Mouse (Mus musculus): ENCODE measurements around the gene Lix1l.

The Lix1l gene

DNA sequence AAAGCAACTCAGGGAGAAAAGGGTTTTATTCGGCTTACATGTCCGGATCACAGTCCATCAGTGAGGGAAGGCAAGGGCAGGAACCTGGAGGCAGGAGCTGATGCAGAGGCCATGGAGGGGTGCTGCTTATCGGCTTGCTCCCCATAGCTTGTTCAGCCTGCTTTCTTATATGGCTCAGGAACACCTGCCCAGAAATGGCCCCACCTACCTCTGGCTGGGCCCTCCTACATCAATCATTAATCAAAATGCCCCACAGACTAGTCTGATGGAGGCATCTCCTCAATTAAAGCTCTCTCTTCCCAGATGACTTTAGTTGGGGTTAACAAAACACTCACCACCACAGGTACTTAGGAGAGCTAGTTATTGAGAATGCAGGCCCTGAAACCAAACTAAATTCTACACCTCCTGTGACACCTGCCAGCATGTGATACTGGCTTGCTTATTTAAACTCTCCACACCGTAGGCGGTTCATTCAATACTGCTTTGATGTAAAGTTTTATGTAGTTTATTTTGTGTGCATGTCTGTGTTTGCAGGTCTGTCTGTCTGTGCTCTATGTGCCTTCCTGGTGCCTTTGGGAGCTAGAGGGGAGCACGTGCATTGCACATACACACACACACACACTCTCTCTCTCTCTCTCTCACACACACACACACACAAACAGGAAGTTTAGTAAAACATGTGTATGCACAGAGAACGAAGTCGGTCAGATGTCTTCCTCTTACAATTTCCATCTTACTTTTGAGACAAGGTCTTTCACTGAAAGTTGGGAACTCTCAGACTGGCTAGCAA lies 34.1 kb upstream of the Lix1l start:
- DNase-seq = peak in 1 of 2 experiments; percentile 72

DNA sequence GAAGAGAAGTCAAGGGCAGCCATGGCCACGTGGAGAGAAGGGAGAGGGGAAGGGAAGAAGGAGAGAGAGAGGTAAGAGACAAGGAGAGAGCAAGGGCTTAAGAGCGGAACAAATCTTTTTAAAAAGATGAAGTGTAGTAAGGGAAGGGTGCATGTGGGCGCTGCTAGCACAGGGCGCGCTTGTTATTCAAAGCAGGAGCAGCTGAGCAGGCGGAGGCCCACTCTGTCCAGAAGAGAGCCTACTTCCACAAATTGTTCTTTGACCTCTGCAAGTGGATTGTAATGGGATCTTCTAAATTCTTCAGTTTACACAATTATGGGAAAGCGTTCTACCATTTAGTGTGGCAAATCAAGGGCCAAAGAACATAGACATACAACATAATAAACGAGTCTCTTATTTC lies 32.3 kb upstream of the Lix1l start:
- DNase-seq = no peak

DNA sequence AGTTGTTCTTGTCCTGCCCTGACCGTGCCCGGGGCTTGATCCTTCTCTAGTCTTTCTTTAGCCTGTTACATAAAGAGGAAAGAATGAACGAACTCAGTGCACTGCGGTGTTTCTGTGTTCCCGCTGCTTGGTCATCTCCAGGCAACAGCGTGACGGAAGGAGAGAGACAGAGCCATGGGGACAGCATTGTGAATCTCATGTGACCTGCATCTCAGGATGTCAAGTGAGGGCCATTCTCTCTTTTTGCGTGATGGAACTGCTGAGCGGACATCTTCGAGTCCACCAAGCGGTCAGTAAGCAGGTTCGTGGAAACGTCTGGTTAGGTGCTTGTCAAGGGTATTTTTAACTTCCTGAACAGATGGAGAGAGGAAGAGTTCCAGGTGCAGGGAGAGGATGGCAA lies 31.4 kb upstream of the Lix1l start:
- no peak for DNase-seq

DNA sequence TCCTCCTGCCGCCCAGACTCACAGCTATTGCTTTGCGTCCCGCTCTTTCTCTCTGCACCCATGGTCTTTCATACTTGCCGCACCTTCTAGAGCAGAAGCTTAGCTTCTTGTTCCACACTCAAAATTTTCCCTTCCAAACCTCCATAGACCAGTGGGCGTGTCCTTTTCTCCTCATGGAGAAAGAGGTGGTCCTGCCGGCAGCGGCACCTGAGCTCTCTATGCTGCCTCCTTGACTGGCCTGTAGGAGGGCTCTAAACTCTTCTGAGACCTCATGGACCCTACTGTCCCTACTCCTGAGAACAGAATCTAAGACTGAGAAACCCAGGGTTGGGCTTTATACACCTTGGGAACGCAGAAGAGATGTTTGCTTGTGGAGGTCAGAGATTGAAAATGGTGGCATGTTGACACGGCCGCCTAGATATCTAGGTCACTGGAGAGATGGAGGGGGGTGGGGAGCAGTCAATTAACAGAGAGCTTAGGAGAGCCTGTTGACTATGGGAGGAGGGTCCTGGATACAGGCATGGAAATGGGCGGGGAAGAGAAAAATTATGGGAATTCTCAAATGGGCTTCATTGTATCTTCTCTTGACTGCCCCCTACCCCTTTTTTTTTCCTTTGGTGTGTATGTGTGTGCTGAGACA lies 30.9 kb upstream of the Lix1l start:
- DNase-seq = no peak

DNA sequence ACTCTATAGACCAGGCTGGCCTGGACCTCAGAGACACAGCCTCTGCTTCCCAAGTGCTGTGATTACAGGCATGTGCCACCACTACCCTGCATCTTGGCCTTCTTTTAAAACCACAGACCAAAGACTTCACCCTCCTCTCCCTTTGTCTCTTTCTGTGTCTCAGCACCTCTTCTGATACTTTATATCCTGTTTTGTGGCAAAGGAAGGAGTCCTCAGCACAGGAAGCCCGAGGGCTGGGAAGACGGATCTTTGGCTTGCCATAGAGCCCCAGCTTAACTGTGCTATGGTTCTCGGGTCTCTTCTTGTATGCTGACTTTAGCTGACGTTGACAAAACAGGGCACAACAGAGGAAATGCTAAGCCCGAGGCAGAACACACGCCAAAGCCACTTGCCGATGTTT lies 30.3 kb upstream of the Lix1l start:
- DNase-seq = no peak

DNA sequence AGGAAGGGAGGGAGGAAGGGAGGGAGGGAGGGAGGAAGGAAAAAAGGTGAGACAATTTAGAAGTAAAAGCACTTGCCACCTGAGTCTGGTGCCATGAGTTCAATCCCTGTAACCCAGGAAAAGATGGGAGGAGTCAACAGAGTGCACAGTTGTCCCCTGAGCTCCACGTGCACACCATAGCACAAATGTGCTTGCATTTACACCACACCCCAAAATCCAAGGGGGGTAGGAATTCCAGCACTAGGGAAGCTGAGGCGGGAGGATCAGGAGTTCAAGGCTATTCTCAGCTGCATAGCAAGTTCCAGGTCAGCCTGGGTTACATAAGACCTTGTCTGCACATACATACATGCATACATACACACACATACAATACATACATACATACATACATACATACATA lies 29.6 kb upstream of the Lix1l start:
- DNase-seq = no peak

DNA sequence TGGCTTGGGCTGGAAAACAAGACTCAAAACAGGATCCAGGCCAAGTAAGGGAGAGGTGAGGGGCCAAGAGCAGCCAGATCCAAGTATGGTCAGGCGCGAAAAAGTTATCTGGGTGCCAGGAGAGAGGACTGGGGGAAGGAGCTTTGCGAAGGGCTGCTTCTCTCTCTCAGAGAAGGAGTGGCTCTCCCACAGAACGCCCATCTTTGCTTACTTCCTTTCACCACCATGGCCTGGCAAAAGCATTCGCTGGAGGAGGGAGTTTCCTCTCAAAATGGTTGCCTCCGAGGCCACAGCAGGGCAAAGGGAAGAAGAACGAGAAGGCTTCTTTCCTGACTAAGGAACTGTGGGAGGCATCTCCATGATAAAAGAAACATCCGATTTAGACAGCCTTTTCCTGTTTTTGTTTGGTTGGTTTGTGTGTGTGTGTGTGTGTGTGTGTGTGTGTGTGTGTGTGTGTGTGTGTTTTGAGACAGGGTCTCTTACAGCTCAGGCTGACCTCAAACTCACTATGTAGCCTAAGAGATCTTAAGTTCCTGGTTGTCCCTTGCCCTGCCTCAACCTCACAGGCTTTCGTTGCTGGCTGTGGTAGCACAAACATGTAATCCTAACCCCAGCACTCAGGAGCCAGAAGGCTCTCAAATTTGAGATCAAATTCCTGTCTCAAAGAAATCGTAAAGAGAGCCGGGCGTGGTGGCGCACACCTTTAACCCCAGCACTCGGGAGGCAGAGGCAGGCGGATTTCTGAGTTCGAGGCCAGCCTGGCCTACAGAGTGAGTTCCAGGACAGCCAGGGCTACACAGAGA lies 28.9 kb upstream of the Lix1l start:
- peak in 1 of 2 experiments; percentile 78 for DNase-seq

DNA sequence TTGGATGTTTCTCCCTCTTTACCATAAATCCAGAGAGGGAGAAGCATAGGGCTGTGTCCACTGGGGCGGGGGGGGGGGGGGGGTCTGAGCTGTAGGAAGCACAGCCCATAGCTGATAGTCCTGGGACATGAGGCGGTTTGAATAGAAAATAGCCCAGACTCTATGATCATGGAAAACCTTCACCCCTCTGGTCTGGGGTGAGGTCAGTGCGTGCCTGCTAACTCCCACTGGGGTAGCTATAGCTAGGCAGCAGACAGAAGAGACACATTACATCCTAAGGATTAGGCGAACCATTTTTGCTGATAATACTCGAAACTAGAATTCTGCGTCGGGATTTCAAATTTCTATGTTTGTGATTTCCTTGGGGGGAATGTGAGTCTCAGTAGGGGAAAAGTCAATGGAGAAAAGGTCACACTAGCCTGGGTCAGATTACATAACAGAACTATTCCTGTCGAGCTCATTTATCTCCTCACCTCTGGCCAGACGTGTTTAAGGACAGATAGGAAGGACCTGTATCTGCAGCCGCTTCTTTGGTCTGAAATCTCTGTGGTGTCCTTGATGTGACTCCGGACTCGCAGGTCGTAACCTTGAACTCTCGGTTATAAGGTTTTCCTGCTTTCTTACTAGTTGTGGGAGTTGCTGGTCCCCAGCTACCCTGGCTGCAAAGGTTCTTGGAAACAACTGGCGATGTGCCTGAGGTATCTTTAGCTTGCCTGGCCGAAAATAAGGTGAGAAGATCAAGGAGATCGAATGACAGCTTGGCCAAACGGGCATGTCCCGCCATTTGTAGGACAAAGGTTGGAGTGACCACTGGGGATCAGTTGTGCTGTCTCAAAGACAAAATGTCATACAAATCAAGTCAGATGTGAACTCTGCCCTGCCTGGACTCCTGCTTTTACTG lies 27.1 kb upstream of the Lix1l start:
- no peak for DNase-seq

DNA sequence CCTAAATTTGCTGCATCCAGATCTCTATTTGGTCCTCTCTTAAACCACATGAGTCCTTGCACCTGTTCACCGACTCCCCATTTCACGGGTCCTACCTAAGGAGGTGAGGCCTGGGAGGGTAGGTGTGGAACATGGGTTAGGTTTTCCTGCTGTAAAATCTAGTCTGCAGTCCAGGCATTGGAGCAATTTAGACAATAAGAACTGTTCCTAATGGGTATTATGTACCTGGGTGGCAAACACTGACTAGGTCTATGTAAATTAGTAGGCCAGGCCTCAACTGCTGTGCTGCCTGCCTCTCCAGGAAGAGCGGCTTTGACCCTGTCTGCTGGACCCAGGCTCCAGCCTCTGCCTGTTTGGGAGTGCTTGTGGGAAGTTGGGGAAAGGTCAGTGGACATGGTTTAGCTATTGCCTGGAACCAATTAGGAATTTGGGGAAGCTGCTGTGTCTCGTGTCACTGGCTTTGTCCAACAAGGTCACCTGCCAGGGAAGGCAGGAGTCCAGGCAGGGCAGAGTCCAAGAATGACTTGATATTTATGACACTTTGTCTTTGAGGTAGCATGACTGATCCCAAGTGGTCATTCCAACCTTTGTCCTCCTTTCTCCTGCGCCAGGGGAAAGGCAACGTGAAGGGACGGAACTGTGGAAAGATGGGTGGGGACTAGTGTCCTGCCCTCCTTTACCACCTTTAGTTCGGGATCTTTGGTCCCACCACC lies 25.5 kb upstream of the Lix1l start:
- DNase-seq = peak; percentile 87 to 91

DNA sequence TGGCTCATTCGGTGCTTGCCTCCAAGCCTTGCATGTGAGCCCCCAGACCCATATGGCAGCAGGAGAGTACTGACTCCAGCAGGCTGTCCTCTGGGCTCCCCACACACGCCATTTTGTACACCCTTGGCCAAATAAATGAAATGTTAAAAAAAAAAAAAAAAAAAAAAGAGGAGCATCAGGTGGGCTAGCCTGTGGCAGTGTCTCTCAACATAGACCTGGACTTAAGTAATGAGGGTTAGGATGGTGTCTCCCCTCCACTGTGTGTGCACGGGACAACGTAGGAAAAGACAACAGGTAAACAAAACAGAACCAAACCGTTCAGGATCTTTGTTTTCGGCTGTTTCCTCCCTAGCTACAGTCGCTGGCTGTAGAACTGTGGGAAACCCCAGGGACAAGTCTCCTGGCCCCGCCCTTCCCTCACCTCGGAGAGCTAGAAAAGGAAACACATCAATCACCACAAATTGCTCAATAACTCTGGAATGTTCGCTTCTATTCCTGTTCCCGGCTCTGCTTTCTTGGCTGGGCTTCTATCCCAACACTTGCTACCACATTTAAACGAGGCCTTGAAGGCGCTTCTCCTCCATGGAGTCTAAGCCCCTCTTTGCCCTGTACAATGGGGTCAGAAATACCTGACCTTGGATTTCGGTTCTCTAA lies 24.8 kb upstream of the Lix1l start:
- peak; percentile 88 to 89 for DNase-seq

DNA sequence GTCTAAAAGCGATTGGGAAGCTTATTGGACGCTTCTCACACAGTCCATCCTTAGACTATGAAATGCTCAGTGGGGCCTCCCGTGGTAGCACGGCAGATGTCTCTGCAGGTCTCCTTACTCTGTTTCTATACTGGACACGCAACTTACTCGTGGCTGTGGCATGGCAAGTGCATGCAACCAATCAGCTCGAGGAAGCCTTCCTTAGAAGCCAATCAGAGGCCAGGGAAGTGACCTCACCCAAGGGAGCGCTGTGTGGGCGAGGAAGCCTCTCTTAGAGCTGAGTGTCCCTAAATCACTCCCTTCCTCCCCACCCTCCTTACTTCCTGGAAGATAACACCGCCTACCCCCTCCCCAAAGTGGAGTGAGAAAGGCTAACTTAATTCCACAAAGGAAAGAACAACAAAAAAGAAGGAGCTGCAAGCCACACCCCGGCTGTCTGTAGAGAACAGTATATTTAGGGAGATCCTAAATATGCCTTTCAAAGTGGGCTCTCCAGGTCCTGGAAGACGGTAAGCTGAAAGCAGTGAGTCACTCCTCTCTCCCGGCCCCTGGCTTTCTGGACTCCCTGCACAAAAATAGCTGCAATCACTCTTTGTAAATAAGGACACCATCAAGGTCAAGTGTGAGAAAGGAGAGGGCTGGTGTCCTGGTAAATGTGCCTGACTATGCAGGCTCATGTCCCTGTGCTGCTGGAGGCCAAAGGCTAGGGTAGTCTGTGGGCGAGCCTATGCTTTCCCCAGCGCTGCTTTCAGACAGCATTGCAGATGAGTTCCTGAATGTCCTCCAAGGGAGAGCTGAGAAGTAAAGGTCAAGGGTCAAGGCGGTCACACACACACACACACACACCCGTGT lies 24.0 kb upstream of the Lix1l start, which contains the start of gene Gm16253:
Gm16253 (plus strand) TSS at position 295 of the 852 bp plus-strand sequence.
- peak; percentile 89 to 94 for DNase-seq

DNA sequence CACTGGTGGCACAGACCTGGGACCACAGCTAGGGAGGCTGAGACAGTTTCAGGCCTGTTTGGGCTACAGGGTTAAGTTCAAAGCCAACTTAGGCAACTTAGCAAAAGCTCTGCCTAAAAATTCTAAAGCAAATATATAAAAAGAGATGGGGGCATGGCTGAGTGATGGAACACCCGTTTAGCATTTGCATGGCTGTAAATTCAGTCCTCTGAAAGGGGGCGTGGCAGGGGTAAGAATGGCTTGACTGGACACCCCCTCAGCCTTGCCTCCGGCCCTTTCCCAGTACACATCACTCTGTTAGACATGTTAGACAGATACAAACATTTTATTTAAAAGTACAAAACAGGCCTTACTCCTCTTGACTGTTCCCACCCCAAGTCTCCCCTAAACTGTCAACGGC lies 23.4 kb upstream of the Lix1l start:
- DNase-seq = no peak

DNA sequence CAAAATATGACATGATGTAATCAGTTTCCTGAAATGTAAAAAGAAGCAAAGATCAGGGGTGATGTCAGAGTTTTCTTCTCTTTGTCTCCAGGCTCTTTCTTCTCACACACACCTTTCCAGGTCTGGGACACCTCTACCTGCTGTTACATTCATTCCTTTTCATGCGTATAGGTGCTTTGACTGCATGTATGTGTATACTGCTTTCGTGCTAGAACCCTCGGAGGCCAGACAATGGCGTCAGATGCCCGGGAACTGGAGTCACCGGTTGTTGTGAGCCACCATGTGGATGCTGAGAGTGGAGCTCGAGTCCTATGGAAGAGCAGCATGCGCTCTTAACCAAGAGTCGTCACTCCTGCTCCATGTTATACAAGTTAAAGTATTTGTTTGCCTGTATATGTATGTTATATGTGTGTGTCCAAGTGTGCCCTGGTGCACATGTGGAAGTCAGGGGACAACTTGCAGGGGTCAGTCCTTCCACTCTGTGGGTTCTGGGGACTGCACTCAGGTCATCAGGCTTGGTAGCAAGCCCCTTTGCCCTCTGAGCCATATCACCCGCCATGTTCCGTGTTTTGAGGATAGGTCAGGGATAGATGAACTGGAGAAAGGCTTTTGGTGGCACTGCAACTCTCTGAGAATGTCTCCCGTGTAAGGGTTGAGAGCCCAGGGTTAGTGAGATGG lies 22.2 kb upstream of the Lix1l start:
- DNase-seq = no peak

DNA sequence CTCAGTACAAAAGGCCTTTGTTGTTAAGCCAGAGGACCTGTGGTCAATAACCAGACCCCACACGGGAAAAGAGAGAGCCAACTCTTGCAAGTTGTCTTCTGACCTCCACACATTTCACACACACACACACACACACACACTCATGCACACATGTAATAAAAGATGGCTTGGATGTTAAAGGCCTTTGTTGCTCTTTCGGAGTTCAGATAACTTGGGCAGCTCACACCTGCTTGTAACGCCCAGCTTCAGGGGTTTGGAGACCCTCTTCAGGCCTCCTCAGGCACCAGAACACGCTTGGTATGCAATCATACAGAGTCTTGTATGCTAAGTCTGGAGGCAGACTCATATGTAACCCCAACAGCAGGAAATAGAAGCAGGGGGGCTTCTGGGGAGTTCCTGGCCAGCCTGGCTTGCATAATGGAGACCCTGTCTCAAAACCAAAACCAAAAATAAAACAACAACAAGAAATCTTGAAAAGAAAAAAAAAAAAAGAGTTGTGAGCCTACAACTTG lies 21.7 kb upstream of the Lix1l start:
- DNase-seq = no peak

DNA sequence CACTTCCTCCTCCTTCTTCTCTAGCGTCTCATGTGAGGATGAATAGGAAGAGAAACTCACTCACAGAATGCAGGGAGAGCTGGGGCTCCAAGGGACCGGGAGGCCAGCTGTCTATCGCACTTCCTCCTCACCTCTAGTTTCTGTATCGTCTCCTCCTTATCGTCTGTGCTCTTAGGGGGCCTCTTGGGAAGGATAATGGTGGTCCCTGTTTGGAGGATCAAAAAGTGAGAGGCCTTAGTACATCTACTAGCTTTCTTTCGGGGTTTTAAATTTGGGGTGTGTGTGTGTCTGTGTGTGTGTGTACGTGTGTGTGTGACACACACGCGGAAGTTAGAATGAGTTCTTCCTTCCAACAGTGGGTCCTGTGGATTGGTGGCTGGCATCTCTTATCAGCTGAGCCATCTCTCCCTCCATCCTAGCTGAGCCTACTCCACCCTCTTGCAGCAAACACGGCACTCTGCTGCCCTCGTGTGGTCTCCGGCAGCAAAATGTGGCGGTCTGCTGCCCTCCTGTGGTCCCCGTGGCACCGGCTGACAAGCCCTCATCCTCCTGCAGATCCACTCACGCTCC lies 21.0 kb upstream of the Lix1l start:
- peak; percentile 84 to 89 for DNase-seq

DNA sequence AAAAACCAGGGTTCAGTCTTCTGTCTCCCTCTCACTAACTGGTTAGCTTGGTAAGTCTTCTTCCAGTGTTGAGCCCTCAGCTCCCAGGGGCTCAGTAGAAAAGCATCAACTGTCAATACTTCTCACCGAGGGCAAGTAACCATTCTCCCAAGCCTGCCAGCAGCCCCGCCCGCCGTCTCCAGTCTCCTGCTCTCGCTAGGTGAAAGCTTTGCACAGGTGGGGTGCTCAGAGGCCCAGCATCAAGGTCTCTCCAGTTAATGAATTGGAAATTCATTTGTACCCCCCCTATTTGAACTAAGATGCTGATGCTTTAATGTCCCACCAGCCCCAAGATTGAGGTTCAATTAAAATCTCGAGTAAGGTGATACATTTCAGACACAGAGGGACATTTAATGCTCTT lies 19.8 kb upstream of the Lix1l start:
- no peak for DNase-seq

DNA sequence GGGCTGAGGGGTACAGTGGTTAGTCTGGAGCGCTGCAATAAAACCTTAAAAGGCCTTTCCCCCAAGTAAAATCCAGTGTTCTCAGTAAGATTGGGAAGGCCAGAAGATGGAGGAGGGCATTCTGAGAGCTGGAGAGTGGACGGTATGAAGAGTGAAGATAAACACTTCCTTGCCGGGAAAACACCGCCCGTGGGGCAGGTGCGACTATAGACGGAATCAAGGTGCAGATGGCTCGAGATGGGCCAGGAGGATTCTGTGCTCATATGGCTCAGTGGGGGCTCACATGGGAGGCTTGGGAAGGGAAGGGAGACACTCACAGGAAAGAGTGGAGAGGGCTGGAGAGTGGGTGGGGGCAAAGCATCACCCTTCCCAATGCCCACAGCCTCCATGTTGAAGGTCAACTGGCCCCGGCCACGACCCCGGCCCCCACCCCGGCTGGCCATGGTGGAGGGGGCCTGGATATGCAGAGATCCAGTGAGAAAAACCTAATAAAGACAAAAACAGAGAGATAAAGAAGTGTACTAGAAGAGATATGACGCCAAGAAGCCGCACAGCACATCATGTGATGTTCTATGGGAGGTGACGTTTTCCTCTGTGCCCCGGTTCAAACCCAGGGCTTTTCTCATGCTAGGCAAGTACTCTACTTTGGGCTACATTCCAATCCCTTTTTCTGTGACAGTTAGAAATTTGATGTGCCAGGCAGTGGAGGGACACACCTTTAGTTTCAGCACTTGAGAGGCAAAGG lies 19.0 kb upstream of the Lix1l start:
- no peak for DNase-seq

DNA sequence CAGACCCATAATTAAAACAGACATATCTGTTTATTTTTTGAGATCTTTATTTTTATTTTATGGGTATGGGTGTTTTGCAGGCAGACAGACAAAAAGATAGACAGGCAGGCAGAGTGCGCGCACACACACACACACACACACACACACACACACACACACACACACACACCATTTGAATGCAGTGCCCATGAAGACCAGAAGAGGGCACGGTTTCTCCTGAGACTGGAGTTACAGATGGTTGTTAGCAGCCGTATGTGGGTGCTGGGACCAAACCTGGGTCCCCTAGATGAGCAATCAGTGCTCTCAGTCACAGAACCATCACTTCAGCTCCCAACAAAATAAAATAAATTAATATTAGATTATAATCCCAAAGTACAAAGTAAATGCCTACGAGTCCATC lies 17.6 kb upstream of the Lix1l start:
- no peak for DNase-seq

Data from kidney, adult 8-10 months (tissue).